Mouse (Mus musculus) cerebellum, postnatal 25 days (tissue): ENCODE measurements at regions not wholly inside any gene's neighbourhood (a gene's known extent, or its start where the extent isn't known, plus 50 kb on each side); places are given as distances from the start of the nearest gene placed in this dataset.

Experiments
- DNase-seq, 2 experiments: peaks; one replicate each; pipeline ENCODE4 v3.0.0; 2021; ENCODE audit warnings: mixed read lengths in 2 of 2

- DNase-seq: peak; percentile 8 to 19
These were observed 438.2 kb upstream of the Intu start for GRCm38 (mm10) chr3:40092765-40093368.

GRCm38 (mm10) chr3:40094040-40094439, 437.0 kb upstream of the Intu start:
- no peak for DNase-seq

- DNase-seq: no peak
These were observed 436.4 kb upstream of the Intu start for GRCm38 (mm10) chr3:40094701-40095100.

- DNase-seq: no peak
These were observed 428.4 kb upstream of the Intu start for GRCm38 (mm10) chr3:40102698-40103097.

- no peak for DNase-seq
These were observed 416.3 kb upstream of the Intu start for GRCm38 (mm10) chr3:40114811-40115210.

GRCm38 (mm10) chr3:40118551-40118950, 412.5 kb upstream of the Intu start:
- no peak for DNase-seq

- no peak for DNase-seq
These were observed 411.6 kb upstream of the Intu start for GRCm38 (mm10) chr3:40119462-40119861.

- peak; percentile 16 to 26 for DNase-seq
These were observed 410.7 kb upstream of the Intu start for GRCm38 (mm10) chr3:40120298-40120875.

GRCm38 (mm10) chr3:40123558-40124236, 407.4 kb upstream of the Intu start:
- no peak for DNase-seq

GRCm38 (mm10) chr3:40126903-40127302, 404.2 kb upstream of the Intu start:
- no peak for DNase-seq

GRCm38 (mm10) chr3:40130858-40131584, 400.1 kb upstream of the Intu start:
- DNase-seq: no peak

GRCm38 (mm10) chr3:40138671-40139070, 392.4 kb upstream of the Intu start:
- DNase-seq: no peak

- no peak for DNase-seq
These were observed 388.9 kb upstream of the Intu start for GRCm38 (mm10) chr3:40142229-40142628.

GRCm38 (mm10) chr3:40158631-40159030, 372.5 kb upstream of the Intu start:
- no peak for DNase-seq

GRCm38 (mm10) chr3:40159591-40160145, 371.4 kb upstream of the Intu start:
- no peak for DNase-seq

- no peak for DNase-seq
These were observed 366.9 kb upstream of the Intu start for GRCm38 (mm10) chr3:40164181-40164580.

- DNase-seq: no peak
These were observed 363.0 kb upstream of the Intu start for GRCm38 (mm10) chr3:40167970-40168626.

GRCm38 (mm10) chr3:40169590-40169989, 361.5 kb upstream of the Intu start:
- DNase-seq: no peak

- no peak for DNase-seq
These were observed 351.3 kb upstream of the Intu start for GRCm38 (mm10) chr3:40179726-40180317.

GRCm38 (mm10) chr3:40185597-40186320, 345.3 kb upstream of the Intu start:
- DNase-seq: no peak

GRCm38 (mm10) chr3:40189529-40189928, 341.6 kb upstream of the Intu start:
- DNase-seq: no peak

- no peak for DNase-seq
These were observed 341.1 kb upstream of the Intu start for GRCm38 (mm10) chr3:40190024-40190423.
